Mouse (Mus musculus) frontal cortex, postnatal 36 days (tissue): ENCODE measurements around the gene Nutm1.
"Not testable (repeated sequence)": the region's sequence is repeated elsewhere in the genome, so short reads cannot be mapped to it uniquely, and the experiment has no call there.

Experiments
- DNase-seq, 2 experiments: peaks; one replicate each; pipeline ENCODE4 v3.0.0; 2022; ENCODE audit warnings: low spot score in 2 of 2

The Nutm1 gene

GRCm38 (mm10) chr2:112259241-112259962 lies at the start of gene Nutm1:
TSS of gene Nutm1 (minus strand) at chr2:112259291.
- DNase-seq = no peak

- no peak for DNase-seq
Measured at GRCm38 (mm10) chr2:112308671-112309070, 49.6 kb upstream of the Nutm1 start.

- no peak for DNase-seq
Measured at GRCm38 (mm10) chr2:112298221-112298620, 39.1 kb upstream of the Nutm1 start.

GRCm38 (mm10) chr2:112296211-112296610 lies 37.1 kb upstream of the Nutm1 start:
- DNase-seq = peak in 1 of 2 experiments; percentile 62

GRCm38 (mm10) chr2:112292823-112293222 lies 33.7 kb upstream of the Nutm1 start:
- peak in 1 of 2 experiments; percentile 40 for DNase-seq

- DNase-seq = no peak
Measured at GRCm38 (mm10) chr2:112289507-112289906, 30.4 kb upstream of the Nutm1 start.

- no peak for DNase-seq
Measured at GRCm38 (mm10) chr2:112287059-112287458, 28.0 kb upstream of the Nutm1 start.

- DNase-seq = not testable (repeated sequence)
Measured at GRCm38 (mm10) chr2:112286062-112286461, 27.0 kb upstream of the Nutm1 start.

- no peak for DNase-seq
Measured at GRCm38 (mm10) chr2:112285031-112285390, 25.9 kb upstream of the Nutm1 start.

- DNase-seq = no peak
Measured at GRCm38 (mm10) chr2:112284363-112285030, 25.4 kb upstream of the Nutm1 start.

- no peak for DNase-seq
Measured at GRCm38 (mm10) chr2:112282846-112283245, 23.8 kb upstream of the Nutm1 start.

GRCm38 (mm10) chr2:112276870-112277269 lies 17.8 kb upstream of the Nutm1 start:
- DNase-seq = no peak

- DNase-seq = no peak
Measured at GRCm38 (mm10) chr2:112273474-112273873, 14.4 kb upstream of the Nutm1 start.

- DNase-seq = no peak
Measured at GRCm38 (mm10) chr2:112272909-112273308, 13.8 kb upstream of the Nutm1 start.

GRCm38 (mm10) chr2:112270011-112270410 lies 10.9 kb upstream of the Nutm1 start:
- no peak for DNase-seq

GRCm38 (mm10) chr2:112267547-112268269 lies 8.6 kb upstream of the Nutm1 start:
- DNase-seq = no peak

- DNase-seq = no peak
Measured at GRCm38 (mm10) chr2:112266780-112267179, 7.7 kb upstream of the Nutm1 start.

GRCm38 (mm10) chr2:112266242-112266592 lies 7.1 kb upstream of the Nutm1 start, which contains the start of gene Gm21985:
TSS of gene Gm21985 (plus strand) at chr2:112266314.
- peak; percentile 46 to 49 for DNase-seq

GRCm38 (mm10) chr2:112265448-112266241 lies 6.6 kb upstream of the Nutm1 start, which contains the start of gene Slc12a6:
TSS of gene Slc12a6 (plus strand) at chr2:112265825.
- peak; percentile 91 to 92 for DNase-seq

GRCm38 (mm10) chr2:112264364-112264763 lies 5.3 kb upstream of the Nutm1 start:
- no peak for DNase-seq

- DNase-seq = no peak
Measured at GRCm38 (mm10) chr2:112262779-112263295, 3.7 kb upstream of the Nutm1 start.
